Mouse (Mus musculus): ENCODE data around the gene Zfp114. TPM values are rescaled to one million over a fixed set of nuclear protein-coding genes. Genes with fewer than 3 reads are reported as not detected.

Gene Zfp114
- total and polyA plus RNA-seq, 3 experiments = not detected

GRCm38 (mm10) chr7:24133996-24134828 lies 40.6 kb upstream of the Zfp114 start, which contains the start of gene Zfp235 (continued):
- no peak for TF ChIP-seq MEF2A (IDR thresholded peaks at IDR 0.05; ENCODE audit: extremely low read depth, insufficient replicate concordance, low read depth, low read length, poor library complexity, severe bottlenecking)
- no peak for TF ChIP-seq E2F4 (IDR thresholded peaks at IDR 0.05; ENCODE audit: borderline replicate concordance, low read depth, low read length)
- TF ChIP-seq HCFC1 (IDR thresholded peaks at IDR 0.05; ENCODE audit: low read depth, low read length) = peak; percentile 100
- no peak for TF ChIP-seq MAZ (IDR thresholded peaks at IDR 0.05; ENCODE audit: low read depth, low read length)

GRCm38 (mm10) chr7:24142566-24142965 lies 32.3 kb upstream of the Zfp114 start:
- H3K4me3 ChIP-seq (ENCODE audit: control insufficient read depth in 1 of 2, insufficient read depth in 1 of 2, low read depth in 2 of 2, low read length in 2 of 2) = no peak overlapping the region
- H3K79me2 ChIP-seq (ENCODE audit: control insufficient read depth, insufficient read depth, low read length, poor library complexity) = no peaks in the 10 kb centered on the region
- TF ChIP-seq TAL1 (IDR thresholded peaks at IDR 0.05; ENCODE audit: low read length) = no peak
- no peak for TF ChIP-seq CHD1 (IDR thresholded peaks at IDR 0.05; ENCODE audit: low read depth, low read length)
- TF ChIP-seq POLR2AphosphoS5 (IDR thresholded peaks at IDR 0.05; ENCODE audit: borderline replicate concordance, low read depth, low read length) = no peak
- no peak for TF ChIP-seq SIN3A (IDR thresholded peaks at IDR 0.05; ENCODE audit: low read length)
- no peak for TF ChIP-seq CHD2 (IDR thresholded peaks at IDR 0.05; ENCODE audit: low read length)
- no peak for TF ChIP-seq UBTF (IDR thresholded peaks at IDR 0.05; ENCODE audit: borderline replicate concordance, insufficient read depth, low read depth, low read length)
- no peak for TF ChIP-seq EP300 (IDR thresholded peaks at IDR 0.05; ENCODE audit: low read depth in 1 of 2, low read length in 2 of 2)
- no peak for TF ChIP-seq TBP (IDR thresholded peaks at IDR 0.05; ENCODE audit: low read depth, low read length)
- no peak for TF ChIP-seq ZMIZ1 (IDR thresholded peaks at IDR 0.05; ENCODE audit: low read depth, low read length)
- TF ChIP-seq SMC3 (IDR thresholded peaks at IDR 0.05; ENCODE audit: low read depth, low read length) = no peak
- no peak for TF ChIP-seq GABPA (IDR thresholded peaks at IDR 0.05; ENCODE audit: low read depth, low read length)
- no peak for TF ChIP-seq ZNF384 (IDR thresholded peaks at IDR 0.05; ENCODE audit: low read depth, low read length)
- no peak for TF ChIP-seq HCFC1 (IDR thresholded peaks at IDR 0.05; ENCODE audit: low read depth, low read length)
- TF ChIP-seq JUND (IDR thresholded peaks at IDR 0.05; ENCODE audit: low read depth, low read length) = no peak
- no peak for TF ChIP-seq MAFK (IDR thresholded peaks at IDR 0.05; ENCODE audit: borderline replicate concordance, low read depth, low read length)
- TF ChIP-seq RAD21 (IDR thresholded peaks at IDR 0.05; ENCODE audit: low read depth, low read length) = no peak
- no peak for TF ChIP-seq MXI1 (IDR thresholded peaks at IDR 0.05; ENCODE audit: low read depth, low read length)
- no peak overlapping the region for H3K9ac ChIP-seq (ENCODE audit: control insufficient read depth, low read depth, low read length, poor library complexity, severe bottlenecking)
- H3K27ac ChIP-seq (ENCODE audit: control insufficient read depth, low read depth, low read length) = no peak overlapping the region
- no peak for DNase-seq (ENCODE audit: low read depth, low spot score)
- H3K4me1 ChIP-seq (ENCODE audit: control insufficient read depth in 1 of 2, insufficient read depth in 2 of 2, low read length in 2 of 2) = no peaks in the 10 kb centered on the region
- H3K36me3 ChIP-seq (ENCODE audit: control insufficient read depth in 1 of 2, insufficient read depth in 2 of 2, low read length in 2 of 2) = no peaks in the 10 kb centered on the region
- H3K9me3 ChIP-seq (replicated peaks; ENCODE audit: insufficient read depth, low read length) = no peaks in the 10 kb centered on the region
- H3K27me3 ChIP-seq (ENCODE audit: control insufficient read depth in 1 of 2, insufficient read depth in 2 of 2, low read length in 2 of 2) = no peaks in the 10 kb centered on the region

Measured in MEL (cell line).